Mouse (Mus musculus) ES-Bruce4 (cell line): ENCODE measurements at regions not wholly inside any gene's neighbourhood (a gene's known extent, or its start where the extent isn't known, plus 50 kb on each side); places are given as distances from the start of the nearest gene placed in this dataset.

Experiments used
- CTCF ChIP-seq: IDR thresholded peaks from one replicate; pipeline ENCODE4 v1.8.1; 2011; ENCODE audit warnings: low read depth, low read length
- EP300 ChIP-seq: IDR thresholded peaks from 2 replicates; pipeline ENCODE4 v1.6.1; 2011; ENCODE audit warnings: low read depth, low read length; ENCODE audit not compliant: insufficient read depth
- POLR2A ChIP-seq: IDR thresholded peaks from one replicate; pipeline ENCODE4 v1.8.1; 2011; ENCODE audit warnings: low read length; ENCODE audit not compliant: insufficient read depth

DNA sequence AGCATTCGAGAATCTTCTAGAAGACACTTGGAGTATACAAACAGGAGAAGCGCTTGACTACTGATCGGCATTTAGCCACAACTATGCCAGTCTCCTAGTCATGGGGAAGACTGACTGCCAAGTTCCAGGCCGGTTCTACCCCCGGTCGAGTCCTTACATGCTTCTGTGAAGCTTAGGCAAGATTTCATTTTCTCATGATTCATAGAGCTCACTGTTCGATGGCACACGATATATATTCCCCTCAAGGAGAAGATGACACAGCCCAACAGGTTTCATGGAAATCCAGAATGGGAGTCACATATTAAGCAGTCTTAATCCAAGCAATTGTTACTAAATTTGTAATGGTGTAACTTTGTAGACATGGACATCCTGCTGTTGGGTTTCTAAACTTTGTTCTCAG is 177.8 kb downstream of the Slc38a4 start:
- TF ChIP-seq CTCF (no peak), EP300 (no peak), POLR2A (no peak)
